In genomic region chr3:142273265-142273664, GRCm38 (mm10) we compare ENCODE assay signal across 21 mouse cellular contexts.
"Had no signal": no experiment of that assay in that cellular context is flagged by ENCODE, and none has a peak within 500 bp of the region (broad histone marks: within the 10 kb centered on the region; RNA-seq: fewer than 3 reads in every experiment).

No protein-coding gene starts in this region.

- H3K27ac ChIP-seq: liver, embryonic 14.5 days; midbrain, embryonic 10.5 days; midbrain, embryonic 12.5 days; neural tube, embryonic 13.5 days; neural tube, embryonic 15.5 days; stomach, embryonic 15.5 days had no signal

- H3K4me1 ChIP-seq: midbrain, embryonic 10.5 days; midbrain, embryonic 12.5 days; neural tube, embryonic 13.5 days; neural tube, embryonic 15.5 days; stomach, embryonic 15.5 days had no signal

- H3K36me3 ChIP-seq: midbrain, embryonic 10.5 days; midbrain, embryonic 12.5 days; neural tube, embryonic 13.5 days; neural tube, embryonic 15.5 days; stomach, embryonic 15.5 days had no signal

- H3K4me2 ChIP-seq: lung, embryonic 14.5 days; midbrain, embryonic 12.5 days; neural tube, embryonic 13.5 days; neural tube, embryonic 15.5 days; stomach, embryonic 15.5 days had no signal

- DNase-seq: lung, adult 18-20 months; lung, embryonic 14.5 days; lung, postnatal 14 days; lung, postnatal 36 days; midbrain, embryonic 14.5 days; retina, postnatal 1 day; right cerebral cortex, adult 18-20 months; right cerebral cortex, postnatal 25 days; right cerebral cortex, postnatal 4 days; spleen, adult 18-20 months; thymus, adult 18-20 months; thymus, postnatal 14 days; thymus, postnatal 36 days had no signal

- H3K4me3 ChIP-seq: midbrain, embryonic 10.5 days; midbrain, embryonic 12.5 days; myocyte; neural tube, embryonic 13.5 days; neural tube, embryonic 15.5 days; stomach, embryonic 15.5 days had no signal

- H3K9me3 ChIP-seq: midbrain, embryonic 10.5 days; midbrain, embryonic 12.5 days; neural tube, embryonic 13.5 days; neural tube, embryonic 15.5 days; stomach, embryonic 15.5 days had no signal

- H3K27me3 ChIP-seq: midbrain, embryonic 12.5 days; neural tube, embryonic 13.5 days; neural tube, embryonic 15.5 days; stomach, embryonic 15.5 days had no signal

- ATAC-seq: midbrain, embryonic 16.5 days had no signal

- H3K9ac ChIP-seq: liver, embryonic 14.5 days; lung, embryonic 14.5 days; midbrain, embryonic 12.5 days; neural tube, embryonic 13.5 days; neural tube, embryonic 15.5 days; stomach, embryonic 15.5 days had no signal
